Mouse (Mus musculus): Measurements from ENCODE around the gene Dpp9. TPM values are rescaled to one million over a fixed set of nuclear protein-coding genes. Genes with fewer than 3 reads are reported as not detected.
A peak's percentile ranks its signal among the peaks of the same experiment; 100 is the strongest.

The Dpp9 gene
- polyA plus RNA-seq, 1 experiment from 2014 or later, result 44.5 TPM

- Histone ChIP-seq H3K36me3 (no peaks in the 10 kb centered on the region), H3K27me3 (ENCODE audit: low read depth, poor library complexity, severe bottlenecking) (peaks cover 100% of the 10 kb centered on the region), H3K4me1 (peaks cover 47% of the 10 kb centered on the region), H3K9me3 (replicated peaks) (no peaks in the 10 kb centered on the region), H3K27ac (peak overlapping the region; percentile 38), H3K4me3 (peak overlapping the region; percentile 53)
- WGBS, result under 1% methylated on average over 35 of the region's 47 CpGs
- peak; percentile 77 for DNase-seq (ENCODE audit: low spot score)
Measured at GRCm38 (mm10) chr17:56141702-56142605, 76.8 kb downstream of the Dpp9 start.

- WGBS, result 2% methylated on average over 79 of the region's 79 CpGs
Measured at GRCm38 (mm10) chr17:56139858-56140595, 78.7 kb downstream of the Dpp9 start, which contains the start of gene Sema6b. Sema6b (minus strand) TSS chr17:56140343.

GRCm38 (mm10) chr17:56139355-56139754, 79.3 kb downstream of the Dpp9 start:
- H3K4me1 ChIP-seq, result peaks cover 53% of the 10 kb centered on the region
- peak overlapping the region; percentile 26; the same call in 1 of the 2 replicates for H3K27ac ChIP-seq
- H3K9me3 ChIP-seq (replicated peaks), result no peaks in the 10 kb centered on the region
- DNase-seq (ENCODE audit: low spot score), result no peak
- H3K4me3 ChIP-seq, result peak overlapping the region; percentile 73
- no peaks in the 10 kb centered on the region for H3K36me3 ChIP-seq
- peaks cover 94% of the 10 kb centered on the region for H3K27me3 ChIP-seq (ENCODE audit: low read depth, poor library complexity, severe bottlenecking)
- WGBS, result 5% methylated on average over 21 of the region's 21 CpGs

More at GRCm38 (mm10) chr17:56139858-56140595, 78.7 kb downstream of the Dpp9 start, which contains the start of gene Sema6b:
- Histone ChIP-seq H3K4me3 (peak within 1 kb of the TSS; percentile 73), H3K4me1 (peaks cover 47% of the 10 kb centered on the region), H3K27me3 (ENCODE audit: low read depth, poor library complexity, severe bottlenecking) (peaks cover 100% of the 10 kb centered on the region), H3K27ac (peak within 1 kb of the TSS; percentile 31), H3K9me3 (replicated peaks) (no peaks in the 10 kb centered on the region), H3K36me3 (no peaks in the 10 kb centered on the region)
- DNase-seq (ENCODE audit: low spot score), result peak; percentile 85

- Histone ChIP-seq H3K36me3 (no peaks in the 10 kb centered on the region), H3K4me1 (peaks cover 66% of the 10 kb centered on the region), H3K4me3 (peak overlapping the region; percentile 16; the same call in 1 of the 2 replicates), H3K9me3 (replicated peaks) (no peaks in the 10 kb centered on the region), H3K27ac (no peak overlapping the region), H3K27me3 (ENCODE audit: low read depth, poor library complexity, severe bottlenecking) (peaks cover 80% of the 10 kb centered on the region)
- 15% methylated on average over 25 of the region's 25 CpGs for WGBS
- DNase-seq (ENCODE audit: low spot score), result no peak
Measured at GRCm38 (mm10) chr17:56137839-56138613, 80.7 kb downstream of the Dpp9 start.

MicroRNAs encoded within 50 kb of the gene (microRNA counts, 519-probe panel; counts per million panel counts)
- 684 counts per million, percentile 72 among the panel's probes with 10 or more counts for microRNA mmu-miR-7b

Small RNAs within 50 kb of the gene (microRNA-seq; reads per million reads assigned to microRNA genes)
- gene Gm44397, result not detected
- 4.7 reads per million, percentile 8 among the genes with 10 or more reads in this experiment for gene Mir7b

Other genes with a start within 250 kb of the Dpp9 start
- 23.6 and 39.7 TPM in 2 replicates for gene Shd, start 248.4 kb downstream of the Dpp9 start, polyA plus RNA-seq (2016; fragmentation: Nextera tagmentation; extraction: Ambion mirVana)
- gene Fsd1, start 232.4 kb downstream of the Dpp9 start, polyA plus RNA-seq (2016; fragmentation: Nextera tagmentation; extraction: Ambion mirVana), result 44.0 and 56.6 TPM in 2 replicates
- 6.4 and 7.3 TPM in 2 replicates for gene Stap2, start 213.3 kb downstream of the Dpp9 start, polyA plus RNA-seq (2016; fragmentation: Nextera tagmentation; extraction: Ambion mirVana)
- 115 and 130 TPM in 2 replicates for gene Mpnd, start 213.2 kb downstream of the Dpp9 start, polyA plus RNA-seq (2016; fragmentation: Nextera tagmentation; extraction: Ambion mirVana)
- 181 and 187 TPM in 2 replicates for gene Sh3gl1, start 182.3 kb downstream of the Dpp9 start, polyA plus RNA-seq (2016; fragmentation: Nextera tagmentation; extraction: Ambion mirVana)
- 54.7 and 60.2 TPM in 2 replicates for gene Chaf1a, start 178.5 kb downstream of the Dpp9 start, polyA plus RNA-seq (2016; fragmentation: Nextera tagmentation; extraction: Ambion mirVana)
- gene Ubxn6, start 143.9 kb downstream of the Dpp9 start, polyA plus RNA-seq (2016; fragmentation: Nextera tagmentation; extraction: Ambion mirVana), result 33.3 and 40.3 TPM in 2 replicates
- gene Hdgfl2, start 139.3 kb downstream of the Dpp9 start, polyA plus RNA-seq (2016; fragmentation: Nextera tagmentation; extraction: Ambion mirVana), result 205 and 213 TPM in 2 replicates
- 0.08 and 0.10 TPM in 2 replicates for gene Plin4, start 109.1 kb downstream of the Dpp9 start, polyA plus RNA-seq (2016; fragmentation: Nextera tagmentation; extraction: Ambion mirVana)
- gene Plin5, start 101.3 kb downstream of the Dpp9 start, polyA plus RNA-seq (2016; fragmentation: Nextera tagmentation; extraction: Ambion mirVana), result 0.21 and 0.36 TPM in 2 replicates
- 0.23 TPM in 1 of 2 replicates, not detected in the other for gene Lrg1, start 96.9 kb downstream of the Dpp9 start, polyA plus RNA-seq (2016; fragmentation: Nextera tagmentation; extraction: Ambion mirVana)
- gene Sema6b, start 78.6 kb downstream of the Dpp9 start, polyA plus RNA-seq (2016; fragmentation: Nextera tagmentation; extraction: Ambion mirVana), result 0.88 and 1.0 TPM in 2 replicates
- gene Tnfaip8l1, start 56.4 kb downstream of the Dpp9 start, polyA plus RNA-seq (2016; fragmentation: Nextera tagmentation; extraction: Ambion mirVana), result 6.1 and 10.6 TPM in 2 replicates
- gene Mydgf, start 35.0 kb downstream of the Dpp9 start, polyA plus RNA-seq (2016; fragmentation: Nextera tagmentation; extraction: Ambion mirVana), result 78.0 and 80.7 TPM in 2 replicates
- gene Fem1a, start 37.9 kb upstream of the Dpp9 start, polyA plus RNA-seq (2016; fragmentation: Nextera tagmentation; extraction: Ambion mirVana), result 12.2 and 14.6 TPM in 2 replicates
- 3.0 TPM in 2 replicates for gene Ticam1, start 57.9 kb upstream of the Dpp9 start, polyA plus RNA-seq (2016; fragmentation: Nextera tagmentation; extraction: Ambion mirVana)
- gene Plin3, start 74.0 kb upstream of the Dpp9 start, polyA plus RNA-seq (2016; fragmentation: Nextera tagmentation; extraction: Ambion mirVana), result 78.2 and 89.7 TPM in 2 replicates
- not detected in 2 replicates for gene Arrdc5, start 81.4 kb upstream of the Dpp9 start, polyA plus RNA-seq (2016; fragmentation: Nextera tagmentation; extraction: Ambion mirVana)
- 316 and 336 TPM in 2 replicates for gene Uhrf1, start 84.4 kb upstream of the Dpp9 start, polyA plus RNA-seq (2016; fragmentation: Nextera tagmentation; extraction: Ambion mirVana)
- gene Kdm4b, start 107.2 kb upstream of the Dpp9 start, polyA plus RNA-seq (2016; fragmentation: Nextera tagmentation; extraction: Ambion mirVana), result 37.7 and 46.8 TPM in 2 replicates